In genomic region chr3:152113496-152113895, GRCm38 (mm10) we compare ENCODE assay signal across 16 mouse cellular contexts. TPM values are rescaled to one million over a fixed set of nuclear protein-coding genes. Genes with fewer than 3 reads are reported as not detected.
DNase-seq lines count a peak whose midpoint lies in the region; ATAC-seq lines count a peak whose summit lies in the region.
"Had no signal": no experiment of that assay in that cellular context is flagged by ENCODE, and none has a peak within 500 bp of the region (broad histone marks: within the 10 kb centered on the region; RNA-seq: fewer than 3 reads in every experiment).

No protein-coding gene starts in this region.

- H3K27me3 ChIP-seq in liver, embryonic 11.5 days (replicated peaks; ENCODE audit: control insufficient read depth, insufficient read depth, low read length): no peaks in the 10 kb centered on the region; the same call in 1 of the 2 replicates
- peaks cover 16% of the 10 kb centered on the region for H3K27me3 ChIP-seq in midbrain, embryonic 13.5 days
- H3K27me3 ChIP-seq: Patski had no signal

- no peak overlapping the region for H3K27ac ChIP-seq in liver, embryonic 11.5 days (ENCODE audit: low read depth, low read length)
- no peak overlapping the region for H3K27ac ChIP-seq in midbrain, embryonic 13.5 days
- H3K27ac ChIP-seq: midbrain, embryonic 15.5 days; neural tube, embryonic 12.5 days had no signal

- ATAC-seq in liver, embryonic 11.5 days (replicated peaks; ENCODE audit: low FRiP score): peak; percentile 27; the same call in 1 of the 2 replicates
- ATAC-seq in midbrain, embryonic 13.5 days: no peak
- ATAC-seq: CD4-positive, CD25-positive, alpha-beta regulatory T cell, adult 4 months; hindbrain, embryonic 16.5 days; lung, postnatal 0 days; midbrain, embryonic 15.5 days; Patski had no signal

- no peak overlapping the region for H3K4me2 ChIP-seq in liver, embryonic 11.5 days
- no peak overlapping the region for H3K4me2 ChIP-seq in midbrain, embryonic 13.5 days (replicated peaks)
- H3K4me2 ChIP-seq: midbrain, embryonic 15.5 days; neural tube, embryonic 12.5 days had no signal

- WGBS in liver, embryonic 11.5 days: 64% methylated on average over 7 of the region's 7 CpGs
- WGBS in midbrain, embryonic 13.5 days: 86% methylated on average over 7 of the region's 7 CpGs

- H3K9me3 ChIP-seq in liver, embryonic 11.5 days (ENCODE audit: control insufficient read depth, low read length): no peaks in the 10 kb centered on the region
- H3K9me3 ChIP-seq in midbrain, embryonic 13.5 days: no peaks in the 10 kb centered on the region
- H3K9me3 ChIP-seq: forebrain, embryonic 10.5 days; midbrain, embryonic 15.5 days; neural tube, embryonic 12.5 days had no signal

- DNase-seq in spleen, postnatal 10 days (ENCODE audit: low spot score in 2 of 2): peak; percentile 32 to 49
- DNase-seq in spleen, postnatal 14 days (ENCODE audit: low spot score in 2 of 2): no peak
- peak; percentile 79 for DNase-seq in kidney, adult 9 months
- no peak for DNase-seq in liver, embryonic 11.5 days (ENCODE audit: low spot score)
- DNase-seq in urinary bladder, postnatal 14 days (ENCODE audit: low spot score): no peak
- DNase-seq in cerebellum, postnatal 36 days: no peak
- DNase-seq: adrenal gland, adult 2 months; thymus, postnatal 14 days had no signal

- no peak overlapping the region for H3K4me3 ChIP-seq in liver, embryonic 11.5 days (ENCODE audit: low read depth, low read length)
- H3K4me3 ChIP-seq in midbrain, embryonic 13.5 days (replicated peaks): no peak overlapping the region
- H3K4me3 ChIP-seq: forebrain, embryonic 10.5 days; midbrain, embryonic 15.5 days; neural tube, embryonic 12.5 days had no signal

- no peaks in the 10 kb centered on the region for H3K36me3 ChIP-seq in liver, embryonic 11.5 days (ENCODE audit: control insufficient read depth, insufficient read depth, low read length)
- no peaks in the 10 kb centered on the region for H3K36me3 ChIP-seq in midbrain, embryonic 13.5 days
- H3K36me3 ChIP-seq: forebrain, embryonic 10.5 days; midbrain, embryonic 15.5 days; neural tube, embryonic 12.5 days had no signal

- peaks cover 16% of the 10 kb centered on the region for H3K4me1 ChIP-seq in liver, embryonic 11.5 days (replicated peaks; ENCODE audit: control insufficient read depth, insufficient read depth, low read length)
- H3K4me1 ChIP-seq in midbrain, embryonic 13.5 days (replicated peaks): peaks cover 8% of the 10 kb centered on the region; the same call in 1 of the 2 replicates
- H3K4me1 ChIP-seq: midbrain, embryonic 15.5 days; neural tube, embryonic 12.5 days had no signal

- no peak overlapping the region for H3K9ac ChIP-seq in liver, embryonic 11.5 days (ENCODE audit: low read depth, low read length)
- H3K9ac ChIP-seq in midbrain, embryonic 13.5 days (replicated peaks): no peak overlapping the region
- H3K9ac ChIP-seq: midbrain, embryonic 15.5 days; neural tube, embryonic 12.5 days had no signal

RNA-seq across cellular contexts. Expression of gene Gipc2, which starts 52.5 kb away (rescaled TPM):
- polyA plus RNA-seq in liver, embryonic 11.5 days (2014; fragmentation: Nextera tagmentation; extraction: Ambion mirVana): 12.1 and 15.4 TPM in 2 replicates
- polyA plus RNA-seq in midbrain, embryonic 13.5 days (2015; fragmentation: Nextera tagmentation; extraction: Ambion mirVana): 3.4 and 5.3 TPM in 2 replicates
- polyA plus RNA-seq: CD4-positive, CD25-positive, alpha-beta regulatory T cell, adult 4 months had no signal

Comparison
In these comparisons a context has a peak if more than half of its experiments do, and no peak if none do; other contexts are left out.
1. DNase-seq: peak in spleen, postnatal 10 days (2 of 2) and kidney, adult 9 months (single experiment); none in spleen, postnatal 14 days (0 of 2), liver, embryonic 11.5 days (single experiment), urinary bladder, postnatal 14 days (single experiment) and cerebellum, postnatal 36 days (0 of 2).